Mouse (Mus musculus): ENCODE results near the gene Nnat.

Nnat gene

GRCm38 (mm10) chr2:157559858-157560257, at the start of gene Nnat:
Gene Nnat, plus strand, starts transcription at chr2:157560078.
- DNase-seq (ENCODE audit: low read depth in 2 of 2, low spot score in 2 of 2) = no peak

- DNase-seq (ENCODE audit: low read depth in 2 of 2, low spot score in 2 of 2) = no peak
Measured at GRCm38 (mm10) chr2:157512859-157513258, 47.0 kb upstream of the Nnat start.

DNA sequence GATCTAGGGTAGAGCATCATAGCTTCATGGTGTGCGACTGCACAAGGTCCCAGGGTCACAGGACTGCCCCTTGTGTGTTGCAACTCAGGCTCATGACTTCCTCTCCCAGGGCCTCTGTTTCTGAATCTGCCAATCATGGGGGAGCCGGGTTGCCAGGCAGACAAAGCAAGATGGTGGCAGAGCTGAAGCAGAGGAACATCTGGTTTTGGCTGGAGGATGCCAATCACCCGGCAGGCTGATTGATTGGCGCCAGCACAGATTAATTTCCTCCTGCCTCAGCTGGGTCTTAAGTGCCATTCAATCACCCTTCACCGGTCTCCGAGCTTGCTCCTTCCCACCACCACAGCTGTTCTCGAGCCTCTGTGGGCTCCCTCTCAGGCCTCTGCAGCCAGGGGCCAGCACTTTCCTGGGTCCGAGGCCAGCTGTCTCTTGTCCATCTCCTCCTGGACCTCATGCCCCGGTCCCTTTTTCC, 46.1 kb upstream of the Nnat start:
- DNase-seq (ENCODE audit: low read depth in 2 of 2, low spot score in 2 of 2) = no peak

DNA sequence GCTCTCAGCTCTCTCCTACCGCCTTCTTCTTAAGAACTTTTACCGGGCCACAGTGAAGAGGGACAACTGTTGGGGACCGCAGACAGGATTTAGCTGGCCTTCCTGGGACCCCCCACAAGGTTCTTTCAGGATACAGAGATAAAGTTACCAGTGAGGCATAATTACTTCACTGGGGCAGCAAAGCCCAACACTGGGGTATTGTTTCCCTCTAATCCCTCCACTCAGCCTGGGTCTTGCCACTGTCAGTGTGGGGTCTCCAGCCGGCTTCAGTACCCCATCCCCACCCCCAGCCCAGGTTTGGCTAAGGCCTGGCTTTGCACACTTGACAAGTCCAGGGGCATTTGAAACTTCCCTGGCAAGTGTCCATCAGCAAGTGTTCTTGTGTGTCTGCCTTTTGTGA, 45.5 kb upstream of the Nnat start:
- no peak for DNase-seq (ENCODE audit: low read depth in 2 of 2, low spot score in 2 of 2)

DNA sequence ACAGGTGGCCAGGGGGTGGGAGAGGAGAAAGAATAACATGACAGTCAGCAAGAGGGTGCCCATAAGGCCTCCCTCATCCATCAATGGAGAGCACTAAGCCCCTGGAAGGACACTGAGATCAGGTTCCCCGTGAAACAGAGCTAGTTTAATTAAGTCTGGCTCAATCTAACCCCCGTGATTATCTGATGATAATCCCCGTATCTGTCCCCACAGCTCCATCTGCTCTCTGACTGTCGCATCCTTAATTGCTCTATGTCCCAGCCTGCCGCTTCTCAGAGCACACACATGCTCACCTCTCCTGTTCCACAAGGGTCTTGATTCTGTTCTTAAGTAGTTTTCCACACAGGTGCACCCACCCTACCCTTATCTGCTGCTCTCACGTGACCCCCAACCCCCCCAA, 42.4 kb upstream of the Nnat start:
- no peak for DNase-seq (ENCODE audit: low read depth in 2 of 2, low spot score in 2 of 2)

DNA sequence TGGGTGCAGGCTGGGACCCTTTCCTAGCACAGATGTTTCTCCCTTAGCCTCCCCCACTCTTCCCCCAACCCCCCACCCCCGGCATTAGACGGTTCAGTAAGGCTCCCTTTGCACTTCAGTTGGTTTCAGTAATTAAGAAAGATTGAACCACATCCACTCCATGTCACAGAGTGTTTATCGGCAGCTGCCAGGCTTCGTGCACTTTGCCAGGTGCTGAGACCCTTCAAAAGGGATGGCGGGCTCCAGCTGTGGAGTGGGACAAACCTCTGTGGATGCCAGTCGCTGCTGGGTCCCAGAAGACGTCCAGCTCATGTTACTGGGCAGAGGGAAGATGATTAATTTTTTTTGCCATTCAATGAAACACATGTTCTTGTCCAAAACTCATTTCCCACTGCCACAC, 41.4 kb upstream of the Nnat start:
- DNase-seq (ENCODE audit: low read depth in 2 of 2, low spot score in 2 of 2) = no peak

- no peak for DNase-seq (ENCODE audit: low read depth in 2 of 2, low spot score in 2 of 2)
Measured at GRCm38 (mm10) chr2:157519452-157519851, 40.4 kb upstream of the Nnat start.

DNA sequence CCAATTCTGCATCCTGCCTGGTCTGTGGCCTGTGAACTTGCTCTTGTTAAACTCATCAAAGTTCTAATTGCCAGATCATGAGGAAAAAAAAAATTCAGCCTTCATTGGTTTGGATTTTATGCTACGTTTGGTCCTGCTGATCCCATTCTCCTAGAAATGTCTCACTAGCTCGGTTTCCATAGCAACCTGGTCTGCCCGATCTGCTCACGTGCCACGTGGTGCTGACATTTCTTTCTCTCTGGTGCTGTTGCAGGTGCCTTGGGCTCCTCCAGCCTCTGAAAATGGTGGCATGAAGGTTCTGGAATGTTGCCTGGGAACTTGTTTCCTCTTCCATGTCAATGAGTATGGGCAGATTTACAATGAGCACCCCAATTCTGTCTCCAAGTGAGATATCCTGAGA, 39.4 kb upstream of the Nnat start:
- DNase-seq (ENCODE audit: low read depth in 2 of 2, low spot score in 2 of 2) = no peak

GRCm38 (mm10) chr2:157522556-157522955, 37.3 kb upstream of the Nnat start:
- DNase-seq (ENCODE audit: low read depth in 2 of 2, low spot score in 2 of 2) = no peak

DNA sequence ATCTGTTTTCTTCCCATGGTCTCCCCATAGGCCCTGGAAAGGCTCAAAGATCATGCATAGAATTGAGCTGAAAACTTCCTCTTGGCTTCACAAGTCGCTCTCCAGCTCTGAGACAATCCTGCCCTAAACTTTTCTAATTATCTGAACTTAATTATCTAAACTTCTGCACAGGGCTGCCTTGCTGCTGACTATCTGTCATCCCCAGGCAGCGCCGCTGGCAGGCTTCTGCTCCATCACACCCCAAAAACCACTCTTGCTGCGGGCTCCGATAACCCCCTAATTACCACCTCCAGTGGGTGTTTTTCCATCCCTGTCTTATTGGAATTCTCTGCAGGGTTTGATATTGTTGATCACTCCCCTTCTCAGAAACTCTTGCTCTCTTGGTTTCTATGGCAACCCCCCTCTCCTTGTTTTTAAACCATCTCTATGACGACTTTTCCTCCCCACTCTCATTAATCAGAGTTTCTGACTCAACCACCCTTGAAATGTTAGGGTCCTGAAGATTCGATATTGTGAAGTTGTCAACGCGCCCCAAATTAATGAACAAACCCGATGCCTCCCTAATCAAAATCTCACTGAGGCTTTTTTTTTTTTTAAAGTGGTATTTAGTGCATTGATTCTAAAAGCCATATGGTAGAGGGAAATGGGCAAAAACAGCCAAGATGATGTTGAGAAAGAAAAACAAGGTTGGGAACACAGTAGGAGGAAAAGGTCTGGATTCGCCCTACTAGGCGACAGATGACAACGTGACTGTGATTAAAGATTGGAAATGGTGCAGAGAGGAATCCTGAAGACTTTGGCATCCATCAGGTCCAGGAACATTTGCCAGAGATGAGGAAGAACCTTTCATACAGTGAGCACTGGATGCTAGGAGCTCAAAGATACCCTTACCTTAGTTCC, 29.6 kb upstream of the Nnat start:
- DNase-seq (ENCODE audit: low read depth in 2 of 2, low spot score in 2 of 2) = no peak

DNA sequence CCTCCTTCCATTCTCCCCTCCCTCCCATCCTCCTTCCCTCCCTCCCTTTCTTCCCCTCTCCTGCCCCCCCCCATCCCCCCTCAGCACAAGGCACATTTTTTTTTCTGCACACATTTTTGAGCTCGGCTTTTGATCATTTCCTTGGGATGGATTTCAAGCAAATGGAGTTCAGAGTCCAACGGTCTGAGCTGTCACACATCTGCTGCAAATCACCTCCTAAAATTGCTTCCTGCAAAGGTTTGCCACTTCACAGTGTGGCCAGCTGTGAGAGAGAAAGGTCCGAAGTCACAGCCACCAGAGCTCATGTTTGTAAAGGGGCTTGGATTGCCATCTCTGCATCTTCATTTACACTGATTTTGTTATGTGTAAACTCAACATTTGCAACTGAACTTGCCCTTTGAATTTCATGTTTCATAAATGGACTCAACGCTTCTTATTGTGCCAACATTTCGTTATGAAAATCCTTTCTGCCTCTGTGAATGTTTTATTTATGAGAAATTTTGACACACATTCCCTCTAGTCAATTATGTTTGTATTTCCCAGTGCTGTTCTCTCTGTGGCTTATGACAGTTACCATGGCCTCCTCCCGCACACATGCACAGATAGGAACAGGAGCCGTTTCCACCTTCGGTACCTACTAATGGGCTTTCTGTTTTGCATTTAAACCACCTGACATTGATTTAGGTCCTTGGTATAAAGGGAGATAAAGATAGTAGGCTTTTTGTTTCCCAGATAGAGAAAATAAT, 28.0 kb upstream of the Nnat start:
- no peak for DNase-seq (ENCODE audit: low read depth in 2 of 2, low spot score in 2 of 2)

- no peak for DNase-seq (ENCODE audit: low read depth in 2 of 2, low spot score in 2 of 2)
Measured at GRCm38 (mm10) chr2:157534163-157534562, 25.7 kb upstream of the Nnat start.

DNA sequence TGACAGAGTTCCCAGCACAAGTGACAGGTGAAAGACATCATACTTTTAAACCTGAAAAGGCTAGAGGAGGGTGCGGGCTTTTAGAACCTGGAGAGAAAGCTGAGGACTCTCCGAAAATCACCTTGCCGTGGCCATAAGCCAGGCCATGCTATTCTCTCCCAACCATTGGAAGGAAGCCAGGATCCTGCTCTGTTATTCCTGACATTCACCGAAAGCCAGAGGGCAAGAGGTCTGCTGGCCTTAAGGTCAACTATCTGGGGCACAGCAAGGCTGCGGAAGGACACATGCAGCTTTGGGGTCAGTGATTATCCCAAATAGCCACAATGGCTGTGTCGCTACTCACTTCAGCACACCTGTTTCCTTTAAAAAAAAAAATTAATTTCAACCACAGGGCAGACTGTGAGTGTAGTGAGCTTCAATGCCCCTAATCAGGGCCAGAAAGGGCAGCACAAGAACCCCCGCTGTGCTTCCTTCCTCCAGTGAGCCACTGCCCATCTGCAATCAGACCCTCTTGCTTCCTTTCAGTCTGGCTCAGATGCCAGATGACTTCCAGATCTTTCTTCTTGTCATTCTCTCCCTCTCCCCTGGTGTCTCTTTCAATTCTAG, 23.3 kb upstream of the Nnat start:
- DNase-seq (ENCODE audit: low read depth in 2 of 2, low spot score in 2 of 2) = no peak

GRCm38 (mm10) chr2:157537118-157537517, 22.8 kb upstream of the Nnat start:
- no peak for DNase-seq (ENCODE audit: low read depth in 2 of 2, low spot score in 2 of 2)

GRCm38 (mm10) chr2:157540073-157540952, 19.6 kb upstream of the Nnat start:
- DNase-seq (ENCODE audit: low read depth in 2 of 2, low spot score in 2 of 2) = no peak

DNA sequence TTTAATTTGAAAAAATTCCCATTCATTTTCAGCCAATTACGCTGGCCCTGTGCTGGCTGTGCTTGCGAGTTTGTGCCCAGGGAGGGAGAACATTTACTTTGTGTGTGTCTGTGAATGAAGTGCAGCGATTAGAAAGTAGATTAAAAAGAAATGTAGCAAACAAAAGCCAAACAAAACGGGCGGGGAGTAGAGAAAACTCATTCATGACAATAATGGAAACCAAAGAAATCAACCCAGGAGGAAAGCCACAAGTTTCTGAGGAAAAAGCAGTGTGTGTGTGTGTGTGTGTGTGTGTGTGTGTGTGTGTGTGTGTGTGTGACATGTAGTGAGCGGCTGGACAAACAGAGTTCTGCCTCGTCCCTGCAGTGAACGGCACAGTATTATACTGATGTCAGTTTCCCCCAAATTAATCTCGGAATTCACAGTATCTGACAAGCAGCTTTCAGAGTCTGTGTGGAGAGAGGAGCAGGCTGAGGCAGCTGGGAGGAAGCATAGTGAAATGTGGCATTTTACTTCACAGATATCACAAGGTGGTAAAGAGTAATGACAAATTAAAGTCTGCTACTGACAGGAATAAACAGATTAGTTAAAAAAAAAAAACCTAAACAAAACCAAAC, 18.8 kb upstream of the Nnat start:
- no peak for DNase-seq (ENCODE audit: low read depth in 2 of 2, low spot score in 2 of 2)

- DNase-seq (ENCODE audit: low read depth in 2 of 2, low spot score in 2 of 2) = no peak
Measured at GRCm38 (mm10) chr2:157541631-157542030, 18.2 kb upstream of the Nnat start.

DNA sequence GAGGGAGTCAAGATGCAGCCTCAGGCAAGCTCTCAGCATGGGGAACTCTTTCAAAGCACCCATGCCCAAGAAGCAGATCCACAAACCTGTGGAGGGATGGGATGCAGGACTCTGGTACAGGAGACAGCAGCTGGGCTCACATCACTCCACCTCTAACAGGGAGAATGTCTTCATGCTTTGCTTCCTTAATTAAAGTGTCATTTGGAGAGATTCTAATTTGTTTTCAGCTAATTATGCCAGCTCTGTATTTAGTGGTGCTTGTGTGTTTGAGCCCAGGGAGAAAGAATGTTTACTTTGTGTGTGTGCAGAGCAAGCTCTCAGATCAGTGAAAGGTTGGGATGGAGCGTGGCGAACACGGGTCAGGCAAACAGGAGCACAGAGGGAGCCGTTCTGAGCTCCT, 17.5 kb upstream of the Nnat start:
- no peak for DNase-seq (ENCODE audit: low read depth in 2 of 2, low spot score in 2 of 2)

GRCm38 (mm10) chr2:157544333-157544888, 15.5 kb upstream of the Nnat start:
- DNase-seq (ENCODE audit: low read depth in 2 of 2, low spot score in 2 of 2) = no peak

DNA sequence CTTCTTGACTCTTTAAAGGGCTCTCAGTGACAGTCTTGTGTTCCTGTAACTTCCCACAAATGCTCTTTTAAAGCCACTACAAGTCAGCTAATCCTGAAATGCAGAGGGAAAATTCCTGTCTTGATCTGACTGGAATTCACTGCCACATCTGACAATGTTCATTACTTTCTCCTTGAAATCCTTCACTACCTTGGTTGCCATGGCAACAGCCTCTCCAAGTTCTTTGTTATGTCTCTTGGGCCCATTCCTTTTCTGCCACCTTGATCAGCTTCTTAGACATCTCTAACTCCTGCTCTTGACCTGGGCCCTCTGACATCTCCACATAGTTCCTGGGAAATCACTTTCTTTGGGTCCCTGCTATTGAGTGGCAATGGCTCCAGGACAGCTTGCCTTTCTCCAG, 13.2 kb upstream of the Nnat start:
- no peak for DNase-seq (ENCODE audit: low read depth in 2 of 2, low spot score in 2 of 2)

All from CD8-positive naive resting alpha-beta T cell, adult 2 months (primary cell).